Mouse (Mus musculus): Measurements from ENCODE around the gene Txnrd2. TPM values are rescaled to one million over a fixed set of nuclear protein-coding genes. Genes with fewer than 3 reads are reported as not detected.
A peak's percentile ranks its signal among the peaks of the same experiment; 100 is the strongest.

Gene Txnrd2
- total RNA-seq, 2 experiments from 2014 or later: 29.9 to 34.6 TPM

DNA sequence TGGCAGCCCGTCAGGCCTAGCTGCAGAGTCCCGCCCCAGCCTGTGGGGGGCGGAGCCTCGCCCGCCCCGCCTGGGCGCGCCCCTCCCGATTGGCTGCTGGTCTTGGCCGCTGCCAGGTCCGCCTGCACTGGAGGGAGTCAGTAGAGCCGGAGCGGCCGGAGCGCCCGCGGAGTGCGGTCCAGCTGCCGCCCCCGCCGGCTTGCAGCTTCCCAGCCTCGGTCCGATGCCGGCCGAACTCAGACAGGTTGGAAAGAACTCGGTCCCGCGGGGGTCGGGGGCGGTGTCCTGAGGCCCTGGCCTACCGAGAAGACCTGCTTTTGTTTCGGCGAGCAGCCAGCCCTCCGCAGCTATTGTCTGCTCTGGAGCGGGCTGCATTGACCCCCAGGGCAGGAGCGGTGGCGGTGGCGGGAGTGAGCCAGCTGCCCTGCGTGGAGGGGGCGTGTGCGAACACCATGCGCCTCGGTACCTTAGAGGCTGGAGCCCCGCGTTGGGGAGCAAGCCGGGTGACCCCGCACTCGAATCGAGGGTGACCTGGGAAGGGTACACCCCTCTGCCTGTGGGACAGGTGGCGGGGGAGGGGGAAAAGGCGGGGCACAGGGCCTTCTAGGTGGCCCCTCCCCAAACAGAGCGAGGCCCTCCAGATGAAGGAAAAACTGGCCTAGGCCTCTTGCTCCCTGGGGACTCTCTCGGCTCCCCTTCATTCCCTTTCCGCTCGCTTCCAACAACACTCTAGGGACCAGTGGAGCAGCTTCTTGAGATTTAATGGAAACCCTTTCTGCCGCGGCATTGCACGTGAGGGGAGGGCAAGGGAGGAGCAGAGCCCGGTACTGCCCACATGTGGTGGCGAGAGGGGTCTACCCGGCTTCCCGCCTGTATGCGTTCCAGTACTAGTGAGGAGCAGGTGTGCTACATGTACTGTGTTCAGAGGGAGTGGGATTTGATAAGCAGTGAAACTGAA, 33.4 kb upstream of the Txnrd2 start:
- DNase-seq: peak; percentile 90 to 91
- intact Hi-C loops (cut with DNase I): loop anchor here (5.0 kb wide), 1 partner anchor 40 kb away; no protein-coding TSS in a partner anchor

DNA sequence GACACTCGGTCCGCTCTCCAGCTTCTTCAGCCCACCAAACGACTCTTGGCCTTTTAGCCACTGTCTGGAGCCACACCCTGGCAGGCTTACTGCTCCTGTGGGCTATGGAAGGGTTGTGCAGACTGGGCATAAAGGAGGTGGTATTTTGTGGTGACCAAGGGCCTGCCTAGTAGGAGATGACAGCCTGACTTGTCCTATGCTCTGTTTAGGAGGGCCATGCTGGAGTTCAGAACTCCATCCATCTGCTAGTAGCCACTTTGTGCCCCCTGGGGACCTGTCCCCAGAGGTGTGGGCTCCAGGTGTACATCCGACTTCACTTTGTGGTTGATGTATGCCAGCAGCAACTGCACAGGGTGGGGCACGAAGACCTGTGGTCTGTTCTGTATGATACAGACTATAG, 32.6 kb upstream of the Txnrd2 start:
- intact Hi-C loops (cut with DNase I): loop anchor here (5.0 kb wide), 1 partner anchor 41 kb away; no protein-coding TSS in a partner anchor
- DNase-seq: no peak

DNA sequence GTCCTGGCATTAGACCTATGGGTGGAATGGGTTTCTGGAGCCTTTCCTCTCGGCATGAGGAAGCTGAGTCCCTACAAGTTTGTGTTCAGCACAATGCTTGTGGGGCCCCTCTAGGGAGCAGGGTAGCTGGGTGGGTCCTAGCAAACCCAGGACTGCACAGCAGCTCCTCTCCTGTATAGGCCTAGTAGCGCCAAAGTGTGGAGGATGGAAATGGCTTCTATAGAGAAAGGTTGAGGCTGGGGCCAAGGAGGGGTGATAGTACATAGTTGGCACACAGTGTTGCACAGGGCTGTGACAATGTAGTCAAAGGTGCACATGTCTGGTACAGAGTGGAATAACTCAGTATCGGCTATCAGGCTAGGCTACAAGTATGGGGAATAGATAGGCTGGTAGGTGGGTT, 32.1 kb upstream of the Txnrd2 start:
- intact Hi-C loops (cut with DNase I): loop anchor here (5.0 kb wide), 1 partner anchor 42 kb away; no protein-coding TSS in a partner anchor
- DNase-seq: no peak

DNA sequence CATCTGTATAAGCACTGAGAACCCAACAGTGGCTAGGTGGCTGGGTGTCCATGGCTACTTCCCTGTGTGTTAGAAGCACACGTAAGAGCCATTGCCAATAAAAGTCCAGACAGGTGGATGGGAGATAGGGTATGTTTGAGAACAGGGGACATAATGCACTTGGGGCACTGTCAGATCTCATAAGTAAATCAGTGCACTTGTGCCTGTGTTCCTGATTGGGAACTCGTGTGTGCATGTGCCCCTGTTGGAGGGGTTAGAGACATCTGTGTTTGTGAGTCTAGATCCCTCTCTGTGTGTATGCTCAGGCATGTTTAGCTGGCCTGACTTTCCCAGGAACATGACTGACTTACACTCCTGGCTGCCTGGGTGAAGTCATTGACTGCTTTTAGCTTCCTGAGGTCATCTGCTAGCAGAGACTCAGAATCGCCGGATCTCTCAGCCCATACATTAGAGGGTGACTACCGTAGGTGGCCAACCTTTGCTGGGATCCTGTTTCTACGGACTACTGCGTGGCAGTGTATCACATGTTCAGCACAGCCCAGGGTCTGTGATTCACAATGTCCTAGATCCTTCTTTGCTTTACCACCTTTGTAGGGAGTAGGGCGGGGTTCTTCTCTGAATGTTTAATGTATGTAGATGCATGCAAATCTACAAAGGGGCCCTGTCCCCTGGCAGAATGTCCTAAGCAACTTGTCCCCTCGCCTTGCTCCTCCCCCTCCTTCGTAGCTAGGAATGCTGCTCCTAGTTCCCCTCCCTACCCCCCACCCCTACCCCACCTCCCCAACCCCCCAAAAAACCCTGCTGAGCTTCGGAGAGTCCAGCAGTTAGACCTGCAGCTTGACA, 31.2 kb upstream of the Txnrd2 start:
- peak in 1 of 2 experiments; percentile 44 for DNase-seq
- intact Hi-C loops (cut with DNase I): loop anchor here (5.0 kb wide), 1 partner anchor 43 kb away; no protein-coding TSS in a partner anchor

DNA sequence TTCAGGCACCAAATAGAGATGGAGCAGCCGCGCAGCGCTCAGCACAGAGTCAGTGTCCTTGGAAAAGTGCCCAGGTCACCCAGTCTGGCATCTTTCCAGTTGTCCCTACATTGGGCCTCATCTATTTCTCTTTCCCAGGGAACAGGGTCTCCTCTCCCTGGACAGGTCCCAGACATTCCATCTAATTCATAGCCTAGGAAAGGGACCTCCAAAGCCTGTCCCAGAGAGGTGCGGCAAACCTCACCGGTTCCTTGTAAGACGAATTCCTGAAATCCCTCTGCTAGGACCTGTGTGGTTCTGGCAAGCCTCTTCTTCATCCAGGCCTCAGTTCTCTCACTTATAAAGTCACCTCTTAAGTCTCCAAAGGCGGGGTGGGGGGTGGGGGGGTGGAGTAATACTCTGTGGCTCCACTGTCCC, 30.6 kb upstream of the Txnrd2 start:
- intact Hi-C loops (cut with DNase I): no loop called here
- DNase-seq: peak; percentile 56 to 68

DNA sequence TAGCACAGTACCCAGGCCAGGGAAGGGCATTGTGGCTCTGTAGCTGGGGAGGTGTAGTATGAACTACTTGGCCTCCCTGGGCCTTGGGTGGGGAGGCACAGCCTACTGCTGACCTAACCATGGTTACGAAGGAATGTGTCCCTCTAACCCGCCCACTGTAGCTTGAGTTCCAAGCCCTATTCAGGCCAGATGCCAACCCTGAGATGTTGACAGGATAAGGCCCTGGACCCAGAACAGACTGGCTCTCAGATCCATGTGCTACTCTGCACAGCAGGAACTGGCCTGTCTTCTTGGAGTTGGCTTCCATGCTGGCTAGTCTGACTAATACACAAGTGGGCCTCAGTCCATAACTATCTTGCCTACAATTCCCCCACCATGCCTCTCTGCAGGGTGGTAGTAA, 30.0 kb upstream of the Txnrd2 start:
- peak in 1 of 2 experiments; percentile 38 for DNase-seq
- intact Hi-C loops (cut with DNase I): no loop called here

DNA sequence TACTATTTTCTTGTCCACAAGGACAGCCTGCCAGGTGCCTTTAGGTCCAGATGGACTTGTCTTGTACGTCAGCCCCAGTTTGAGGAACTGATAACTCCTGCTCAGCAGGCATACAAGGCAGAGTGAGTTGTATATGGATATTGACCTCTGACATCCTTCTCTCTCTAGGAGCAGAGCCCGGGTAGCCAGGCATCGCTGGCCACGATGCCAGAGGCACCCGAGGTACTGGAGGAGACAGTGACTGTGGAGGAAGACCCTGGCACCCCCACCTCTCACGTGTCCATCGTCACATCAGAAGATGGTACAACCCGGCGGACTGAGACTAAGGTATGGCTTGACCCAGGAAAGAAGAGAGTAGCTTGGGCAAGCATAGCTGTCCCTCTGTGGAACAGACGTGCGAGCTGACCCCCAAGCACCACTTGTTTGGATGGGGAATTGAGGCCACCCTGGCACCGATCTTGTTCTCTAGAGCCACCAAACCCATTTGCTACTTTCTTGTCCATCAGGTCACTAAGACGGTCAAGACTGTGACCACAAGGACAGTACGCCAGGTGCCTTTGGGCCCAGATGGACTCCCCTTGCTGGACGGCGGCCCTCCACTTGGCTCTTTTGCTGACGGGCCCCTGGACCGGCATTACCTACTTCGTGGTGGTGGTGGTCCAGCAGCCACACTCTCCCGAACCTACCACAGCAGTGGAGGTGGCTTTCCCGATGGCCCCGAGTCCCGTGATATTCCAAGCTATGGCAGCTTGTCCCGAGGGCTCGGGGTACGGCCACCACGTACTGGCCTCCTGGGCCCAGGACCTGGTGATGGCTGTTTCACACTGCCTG, 29.2 kb upstream of the Txnrd2 start:
- intact Hi-C loops (cut with DNase I): no loop called here
- no peak for DNase-seq

DNA sequence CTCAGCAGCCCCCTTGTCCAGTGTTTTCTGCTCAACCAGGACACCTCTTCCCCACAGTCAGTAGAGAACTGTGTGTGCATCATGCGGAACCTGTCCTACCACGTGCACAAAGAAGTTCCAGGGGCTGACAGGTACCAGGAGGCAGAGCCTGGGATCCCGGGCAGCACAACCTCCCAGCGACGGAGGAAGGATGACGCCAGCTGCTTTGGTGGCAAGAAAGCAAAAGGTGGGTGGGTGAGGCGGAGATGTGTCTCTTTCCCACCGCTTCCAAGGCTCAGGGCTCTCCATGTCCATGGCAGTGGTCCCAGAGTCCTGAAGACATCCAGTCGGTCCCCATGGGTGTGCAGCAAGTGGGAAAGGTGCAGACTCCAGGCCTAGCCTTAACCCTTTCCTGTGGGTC, 26.2 kb upstream of the Txnrd2 start:
- DNase-seq: no peak
- intact Hi-C loops (cut with DNase I): no loop called here

DNA sequence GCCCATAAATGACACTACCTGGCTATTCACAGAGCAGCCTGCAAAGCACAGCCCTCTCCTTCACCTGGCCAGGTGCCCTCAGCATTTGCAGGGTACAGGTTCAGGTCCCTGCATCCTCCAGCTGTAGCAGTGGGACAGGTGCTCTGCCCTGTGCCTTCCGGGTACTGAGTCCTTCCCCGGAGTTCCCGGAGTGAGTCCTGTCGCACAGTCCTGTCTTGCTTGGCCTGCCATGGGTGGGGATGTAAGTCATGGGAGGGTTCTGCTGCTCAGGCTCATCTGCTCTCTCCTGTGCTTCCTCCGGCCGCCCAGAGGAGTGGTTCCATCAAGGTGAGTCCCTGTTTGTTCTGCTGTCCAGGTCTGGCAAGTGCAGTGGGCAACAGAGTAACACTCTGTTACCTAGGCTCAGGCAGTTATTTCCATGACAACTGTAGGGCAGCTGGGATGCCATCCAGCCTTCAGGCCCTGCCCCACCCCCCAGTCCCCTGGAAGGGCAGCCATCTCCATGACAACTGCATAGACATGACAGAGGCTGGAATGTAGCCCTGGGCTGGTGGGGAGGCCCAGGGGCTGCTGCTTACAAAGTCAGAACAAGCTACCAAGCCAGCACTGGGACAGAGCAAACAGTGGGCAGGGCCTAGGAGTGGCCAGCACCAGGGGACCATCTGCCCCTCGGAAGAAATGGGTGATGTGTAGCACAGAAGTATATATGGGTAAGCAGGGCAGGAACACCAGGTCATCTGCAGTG, 25.5 kb upstream of the Txnrd2 start:
- intact Hi-C loops (cut with DNase I): no loop called here
- DNase-seq: no peak

DNA sequence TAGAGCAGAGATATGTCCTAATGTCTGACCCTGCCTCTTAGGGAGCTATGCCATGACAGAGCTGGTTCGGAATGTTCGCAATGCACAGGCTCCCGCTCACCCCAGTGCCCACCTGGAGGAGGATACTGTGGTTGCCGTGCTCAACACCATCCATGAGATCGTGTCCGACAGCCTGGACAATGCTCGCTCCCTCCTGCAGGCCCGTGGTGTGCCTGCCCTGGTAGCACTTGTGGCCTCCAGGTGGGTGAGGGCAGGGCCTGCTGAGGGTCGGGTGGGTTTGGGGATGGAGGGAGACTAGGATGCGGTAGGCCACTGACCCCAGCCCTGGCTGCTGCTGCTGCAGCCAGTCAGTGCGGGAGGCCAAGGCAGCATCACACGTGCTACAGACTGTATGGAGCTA, 22.9 kb upstream of the Txnrd2 start:
- intact Hi-C loops (cut with DNase I): no loop called here
- no peak for DNase-seq

DNA sequence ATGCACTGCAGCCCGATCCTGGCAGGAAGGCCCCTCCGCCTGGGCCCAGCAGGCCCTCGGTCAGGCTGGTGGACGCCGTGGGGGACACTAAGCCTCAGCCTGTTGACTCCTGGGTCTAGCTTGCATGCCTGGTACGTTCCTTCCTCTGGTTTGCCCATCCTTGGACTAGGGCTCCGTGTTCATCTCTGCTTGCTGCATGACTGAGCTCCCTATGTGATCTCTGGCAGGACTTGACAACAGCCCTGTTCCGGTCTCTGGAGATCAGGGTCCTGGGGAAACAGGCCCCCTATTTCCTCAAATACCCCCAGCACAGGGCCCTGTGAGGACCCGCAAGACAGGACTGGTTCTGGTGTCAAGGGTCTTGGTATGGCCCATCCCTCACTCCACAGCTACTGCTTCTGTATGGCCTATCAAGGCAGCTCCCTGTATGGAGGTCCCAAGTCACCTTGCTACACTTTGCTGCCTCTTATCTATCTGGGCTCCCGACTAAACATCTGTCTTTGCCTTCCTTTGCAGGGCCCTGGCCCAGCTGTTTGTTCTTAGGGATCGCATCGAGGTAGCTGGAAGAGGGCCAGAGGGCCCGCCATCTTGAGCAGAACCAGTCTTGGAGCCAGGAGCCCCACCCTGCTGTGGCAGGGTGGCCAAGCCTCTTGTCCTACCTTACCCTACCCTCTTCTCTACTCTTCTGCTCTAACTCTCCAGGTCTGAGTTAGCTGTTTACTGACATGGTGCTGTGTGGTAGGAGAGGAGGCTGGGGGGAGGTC, 20.9 kb upstream of the Txnrd2 start:
- intact Hi-C loops (cut with DNase I): no loop called here
- DNase-seq: no peak

DNA sequence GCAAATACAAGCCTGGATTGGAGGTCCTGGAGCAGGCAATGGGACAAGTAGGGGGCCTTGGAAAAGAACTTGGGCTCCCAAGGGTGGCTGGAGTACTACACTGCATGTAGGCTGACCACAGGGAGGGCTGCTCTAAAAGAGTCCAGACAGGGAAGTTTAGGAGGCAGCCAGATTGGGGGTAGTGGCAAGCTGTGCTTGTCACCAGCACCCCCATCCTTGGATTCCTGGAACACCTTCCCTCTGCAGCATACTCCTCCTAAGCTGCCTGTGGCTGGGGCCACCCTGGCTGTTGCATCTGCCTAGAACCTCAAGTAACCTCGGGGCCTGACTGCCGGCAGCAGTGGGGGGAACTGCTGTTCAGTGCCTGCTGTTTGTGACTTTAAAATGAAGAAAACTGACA, 20.3 kb upstream of the Txnrd2 start:
- intact Hi-C loops (cut with DNase I): loop anchor here (1.0 to 2.0 kb wide), 2 partner anchors 55 to 59 kb away; no protein-coding TSS in a partner anchor
- no peak for DNase-seq

DNA sequence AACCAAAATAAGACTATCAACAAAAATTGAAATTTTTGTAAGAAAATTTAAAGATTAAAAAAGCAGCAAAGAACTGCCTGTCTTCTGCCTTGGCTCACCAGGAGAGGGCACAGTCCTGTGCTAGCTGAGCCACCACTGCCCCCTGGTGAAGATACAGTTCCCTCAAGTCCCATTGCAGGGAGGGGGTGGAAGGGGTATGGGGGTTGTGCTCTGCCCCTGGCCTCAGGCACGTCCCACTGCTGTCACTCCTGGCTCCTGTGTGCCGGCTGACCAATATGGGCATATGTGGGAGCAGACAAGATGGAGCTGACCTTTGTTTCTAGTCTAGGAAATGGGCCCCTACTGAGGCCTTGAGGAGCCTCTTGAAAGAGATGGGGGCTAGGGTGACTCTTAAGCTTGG, 19.9 kb upstream of the Txnrd2 start:
- intact Hi-C loops (cut with DNase I): loop anchor here (1.0 to 2.0 kb wide), 2 partner anchors 55 to 59 kb away; no protein-coding TSS in a partner anchor
- DNase-seq: peak; percentile 61 to 76

DNA sequence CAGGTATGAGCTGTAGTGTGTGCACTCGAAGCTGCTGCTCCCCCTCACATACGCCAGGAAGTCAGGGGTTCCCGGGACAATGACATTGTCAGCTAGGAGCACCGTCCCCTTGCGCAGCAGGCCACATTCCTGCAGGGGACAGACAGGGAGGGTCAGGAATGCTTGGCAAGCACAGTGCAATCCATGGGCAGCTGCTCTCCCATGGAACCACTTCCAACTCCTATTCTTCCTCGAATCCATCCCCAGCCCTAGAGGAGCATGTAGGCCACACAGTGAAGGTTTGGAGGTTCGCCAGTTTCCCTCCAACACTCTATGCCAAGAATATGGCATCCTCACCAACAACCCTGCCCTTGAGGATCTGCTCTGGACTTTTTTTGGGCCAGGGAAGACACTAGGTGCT, 18.3 kb upstream of the Txnrd2 start:
- peak in 1 of 2 experiments; percentile 53 for DNase-seq
- intact Hi-C loops (cut with DNase I): loop anchor here (2.0 kb wide), 1 partner anchor 61 kb away; no protein-coding TSS in a partner anchor

DNA sequence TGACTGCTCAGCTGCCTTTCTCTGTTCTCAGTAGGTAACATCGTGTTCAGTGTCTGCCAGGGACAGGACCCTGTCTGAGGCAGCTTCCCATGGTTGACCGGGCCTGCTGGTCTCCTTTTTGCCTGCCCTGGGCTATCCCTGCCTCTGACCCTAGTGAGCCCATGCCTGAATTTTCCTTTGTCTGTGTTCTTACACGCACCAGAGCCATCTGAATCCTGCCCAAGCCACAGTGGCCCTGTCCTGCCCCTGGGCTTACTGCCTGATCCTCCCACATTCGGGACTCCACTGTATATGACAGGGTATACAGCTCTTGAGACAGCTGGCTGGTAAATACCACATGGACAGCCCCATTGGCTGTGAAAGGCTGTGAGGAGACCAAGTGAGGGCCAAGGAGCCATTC, 16.4 kb upstream of the Txnrd2 start:
- intact Hi-C loops (cut with DNase I): no loop called here
- DNase-seq: no peak

DNA sequence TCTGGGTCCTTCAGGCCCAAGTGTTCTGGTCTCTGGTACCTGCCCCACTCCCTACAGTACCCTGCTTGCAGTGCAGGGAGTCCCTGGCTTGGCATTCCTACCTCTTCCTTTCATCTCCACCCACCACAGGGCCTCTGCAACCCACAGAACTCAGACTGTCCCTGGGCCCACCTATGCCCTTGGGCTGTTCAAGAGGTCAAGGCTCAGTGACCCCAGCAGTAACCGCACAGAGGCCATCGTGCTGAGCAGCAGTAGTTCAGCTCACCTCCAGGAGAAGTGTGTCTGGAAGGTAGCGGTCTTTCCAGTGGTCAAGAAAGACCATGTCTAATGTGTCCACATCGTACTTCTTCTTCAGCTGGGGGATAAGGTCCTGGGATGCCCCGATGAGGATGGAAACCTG, 15.8 kb upstream of the Txnrd2 start:
- no peak for DNase-seq
- intact Hi-C loops (cut with DNase I): no loop called here

DNA sequence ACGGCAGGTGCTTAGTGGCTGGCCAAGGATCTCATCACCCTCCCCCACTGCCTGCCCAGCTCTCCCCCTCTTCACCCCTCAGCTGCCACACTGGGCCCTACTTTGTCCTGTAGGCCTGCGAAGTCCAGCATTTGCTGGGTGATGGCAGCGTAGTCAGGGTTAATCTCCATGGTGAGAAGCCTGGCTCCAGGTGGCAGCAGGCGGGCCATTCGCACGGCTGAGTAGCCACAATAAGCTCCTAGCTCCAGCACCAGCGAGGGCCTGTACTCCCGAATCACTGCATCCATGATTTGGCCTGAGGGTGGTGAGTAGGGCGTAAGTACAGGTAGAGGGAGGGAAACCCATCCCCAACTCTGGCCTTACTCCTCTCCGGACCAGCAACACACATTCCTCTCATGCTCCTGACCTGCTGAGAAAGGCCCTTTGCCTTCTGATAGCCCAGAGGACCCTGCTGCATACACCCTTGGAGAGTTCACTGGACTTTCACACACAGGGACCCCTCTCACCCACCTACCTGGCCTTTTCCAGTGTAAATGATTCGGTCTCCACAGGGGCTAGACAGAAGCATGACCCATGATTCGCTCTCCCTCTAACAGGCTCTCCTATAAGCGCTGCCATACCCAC, 15.0 kb upstream of the Txnrd2 start:
- no peak for DNase-seq
- intact Hi-C loops (cut with DNase I): no loop called here

DNA sequence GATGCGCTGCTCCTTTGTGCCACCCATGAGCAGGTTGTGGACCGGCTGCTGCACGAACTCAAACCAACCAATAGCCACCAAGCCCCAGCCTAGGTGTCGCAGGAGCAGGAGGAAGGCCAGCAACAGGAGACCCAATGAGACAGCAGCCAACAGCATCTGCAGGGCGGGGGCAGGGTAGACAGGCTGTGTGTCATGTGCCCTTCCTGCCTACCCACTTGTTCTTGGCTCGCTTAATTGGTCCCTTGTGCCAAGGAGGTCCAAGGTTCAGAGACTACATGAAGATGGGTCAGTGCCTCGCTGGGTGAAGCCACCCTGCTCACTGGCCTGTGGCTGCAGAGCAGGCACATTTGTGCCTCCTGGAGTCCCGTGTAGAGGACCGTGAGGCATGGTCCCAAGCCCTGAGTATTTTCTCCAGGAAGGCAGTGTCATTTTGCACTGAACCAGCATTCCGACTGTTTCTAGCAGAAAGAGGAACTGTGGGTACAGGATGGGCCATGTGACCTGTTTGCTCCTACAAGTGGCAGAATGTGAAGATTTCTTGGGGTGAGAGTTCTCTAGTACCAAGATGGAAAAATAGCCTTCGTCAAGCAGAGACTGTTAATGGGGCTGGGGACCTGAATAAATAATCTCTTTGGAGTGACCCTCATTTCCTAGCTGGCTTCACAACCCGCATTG, 14.2 kb upstream of the Txnrd2 start:
- peak; percentile 70 to 78 for DNase-seq
- intact Hi-C loops (cut with DNase I): no loop called here

All from heart, postnatal 14 days (tissue).